ENCODE assay signal across 22 mouse cellular contexts in genomic region chr14:48150903-48151302, GRCm38 (mm10).
"Had no signal": no experiment of that assay in that cellular context is flagged by ENCODE, and none has a peak within 500 bp of the region (broad histone marks: within the 10 kb centered on the region; RNA-seq: fewer than 3 reads in every experiment).

No protein-coding gene starts in this region.

- DNase-seq: kidney, adult 8-10 months; kidney, postnatal 14 days; kidney, postnatal 4 days; liver, embryonic 13.5 days; lung, adult 18-20 months; lung, postnatal 10 days; lung, postnatal 36 days; retina, postnatal 1 day; right cerebral cortex, postnatal 25 days; spleen, adult 18-20 months; thymus, postnatal 25 days had no signal

- ATAC-seq: intestine, postnatal 0 days; midbrain, embryonic 13.5 days; midbrain, embryonic 16.5 days had no signal

- H3K36me3 ChIP-seq: limb, embryonic 10.5 days; liver, embryonic 13.5 days; lung, embryonic 15.5 days; midbrain, embryonic 13.5 days; neural tube, embryonic 13.5 days; stomach, embryonic 15.5 days had no signal

- H3K9ac ChIP-seq: limb, embryonic 13.5 days; liver, embryonic 13.5 days; lung, embryonic 15.5 days; midbrain, embryonic 13.5 days; neural tube, embryonic 13.5 days; stomach, embryonic 15.5 days had no signal

- H3K4me1 ChIP-seq: liver, embryonic 13.5 days; megakaryocyte, embryonic 14.5 days; midbrain, embryonic 13.5 days had no signal

- H3K27ac ChIP-seq: limb, embryonic 10.5 days; limb, embryonic 13.5 days; liver, embryonic 13.5 days; lung, embryonic 15.5 days; midbrain, embryonic 10.5 days; midbrain, embryonic 13.5 days; neural tube, embryonic 13.5 days; stomach, embryonic 15.5 days had no signal

- H3K4me3 ChIP-seq: limb, embryonic 10.5 days; limb, embryonic 13.5 days; liver, embryonic 13.5 days; lung, embryonic 15.5 days; megakaryocyte, embryonic 14.5 days; midbrain, embryonic 10.5 days; midbrain, embryonic 13.5 days; myocyte; neural tube, embryonic 13.5 days; stomach, embryonic 15.5 days had no signal

- H3K9me3 ChIP-seq: limb, embryonic 10.5 days; limb, embryonic 13.5 days; liver, embryonic 13.5 days; lung, embryonic 15.5 days; megakaryocyte, embryonic 14.5 days; midbrain, embryonic 10.5 days; midbrain, embryonic 13.5 days; neural tube, embryonic 13.5 days; stomach, embryonic 15.5 days had no signal

- H3K27me3 ChIP-seq: limb, embryonic 13.5 days; liver, embryonic 13.5 days; lung, embryonic 15.5 days; megakaryocyte, embryonic 14.5 days; midbrain, embryonic 13.5 days; neural tube, embryonic 13.5 days; stomach, embryonic 15.5 days had no signal

- H3K4me2 ChIP-seq: limb, embryonic 13.5 days; liver, embryonic 13.5 days; lung, embryonic 15.5 days; midbrain, embryonic 13.5 days; neural tube, embryonic 13.5 days; stomach, embryonic 15.5 days had no signal
